Mouse (Mus musculus): ENCODE results near the gene BC004004. TPM values are rescaled to one million over a fixed set of nuclear protein-coding genes. Genes with fewer than 3 reads are reported as not detected.

BC004004 gene
- polyA plus RNA-seq, 1 experiment = 36.5 TPM

DNA sequence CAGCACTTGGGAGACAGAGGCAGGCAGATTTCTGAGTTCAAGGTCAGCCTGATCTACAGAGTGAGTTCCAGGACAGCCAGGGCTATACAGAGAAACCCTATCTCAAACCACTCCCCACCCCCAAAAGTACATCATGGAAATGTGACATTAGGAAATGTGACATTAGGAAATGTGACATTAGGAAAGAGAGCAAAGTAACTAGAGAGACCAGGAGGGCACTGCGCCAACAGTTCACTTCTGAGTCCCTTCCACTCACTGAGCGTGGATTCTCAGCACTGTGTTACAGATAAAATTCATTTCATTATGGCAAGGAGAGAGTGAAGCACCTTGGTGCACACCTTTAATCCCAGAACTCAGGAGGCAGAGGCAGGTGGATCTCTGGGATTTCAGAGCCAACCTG is 9.7 kb upstream of the BC004004 start:
- Histone ChIP-seq H3K27ac (ENCODE audit: insufficient read depth, low read length) (no peak overlapping the region), H3K4me3 (ENCODE audit: extremely low read depth, insufficient read depth, insufficient read length) (no peak overlapping the region), H3K4me1 (ENCODE audit: control insufficient read depth, insufficient read depth, insufficient read length) (peaks cover 12% of the 10 kb centered on the region; the same call in 1 of the 2 replicates), H3K36me3 (ENCODE audit: control insufficient read depth, insufficient read depth, low read length) (peaks cover 20% of the 10 kb centered on the region; the same call in 1 of the 2 replicates), H3K27me3 (ENCODE audit: control insufficient read depth, insufficient read depth, low read length) (no peaks in the 10 kb centered on the region)
- 96% methylated on average over 2 of the region's 2 CpGs for WGBS
- TF ChIP-seq POLR2A (IDR thresholded peaks at IDR 0.05; ENCODE audit: low read depth, low read length) (no peak), CTCF (IDR thresholded peaks at IDR 0.05; ENCODE audit: extremely low read depth, insufficient read depth, insufficient read length, insufficient replicate concordance) (no peak)
- DNase-seq (ENCODE audit: low read depth in 1 of 2, low spot score in 2 of 2) = no peak

DNA sequence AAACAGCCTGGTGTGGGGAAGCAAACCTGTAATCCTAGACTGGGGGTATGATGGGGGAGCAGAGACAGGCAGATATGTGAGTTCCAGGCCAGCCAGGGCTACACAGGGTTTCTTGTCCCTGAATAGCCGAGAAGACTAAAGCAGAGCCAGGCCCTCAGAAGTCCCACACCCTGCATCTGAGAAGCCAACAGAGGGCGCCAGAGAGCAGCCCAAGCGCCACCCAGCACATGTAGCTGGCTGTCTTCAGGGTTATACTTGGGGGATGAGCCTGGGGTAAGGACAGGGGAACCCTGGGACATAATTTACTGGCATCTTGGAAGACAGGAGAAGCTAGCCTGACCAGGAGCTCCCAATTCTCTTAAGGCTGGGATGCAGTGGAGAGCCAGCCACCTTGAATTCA is 9.1 kb upstream of the BC004004 start:
- peak; percentile 62 to 73 for DNase-seq (ENCODE audit: low read depth in 1 of 2, low spot score in 2 of 2)
- 7% methylated on average over 3 of the region's 3 CpGs for WGBS
- Histone ChIP-seq H3K4me1 (ENCODE audit: control insufficient read depth, insufficient read depth, insufficient read length) (peaks cover 14% of the 10 kb centered on the region; the same call in 1 of the 2 replicates), H3K27ac (ENCODE audit: insufficient read depth, low read length) (no peak overlapping the region), H3K27me3 (ENCODE audit: control insufficient read depth, insufficient read depth, low read length) (no peaks in the 10 kb centered on the region), H3K36me3 (ENCODE audit: control insufficient read depth, insufficient read depth, low read length) (peaks cover 20% of the 10 kb centered on the region; the same call in 1 of the 2 replicates), H3K4me3 (ENCODE audit: extremely low read depth, insufficient read depth, insufficient read length) (no peak overlapping the region)
- TF ChIP-seq POLR2A (IDR thresholded peaks at IDR 0.05; ENCODE audit: low read depth, low read length) (no peak), CTCF (IDR thresholded peaks at IDR 0.05; ENCODE audit: extremely low read depth, insufficient read depth, insufficient read length, insufficient replicate concordance) (peak; percentile 99)

DNA sequence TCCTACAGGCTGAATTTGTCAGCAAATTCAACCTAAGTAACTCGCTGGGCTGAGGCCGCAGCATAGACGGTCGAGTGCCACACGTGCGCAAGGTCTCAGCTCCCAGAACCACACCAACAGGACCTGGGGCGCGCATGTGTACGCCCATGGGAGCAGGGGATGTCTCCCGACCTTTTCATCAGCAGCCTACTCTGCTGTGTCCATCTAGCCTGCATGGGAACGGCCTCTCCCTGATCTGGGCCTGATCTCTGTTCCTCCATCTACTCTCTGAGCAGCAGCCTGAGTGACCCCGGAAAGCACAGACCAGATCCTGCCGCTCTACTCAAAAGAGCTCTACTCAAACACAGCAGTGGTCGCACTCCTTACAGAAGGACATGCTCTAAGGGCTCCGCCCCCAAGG is 8.1 kb upstream of the BC004004 start:
- Histone ChIP-seq H3K27me3 (ENCODE audit: control insufficient read depth, insufficient read depth, low read length) (no peaks in the 10 kb centered on the region), H3K36me3 (ENCODE audit: control insufficient read depth, insufficient read depth, low read length) (peaks cover 20% of the 10 kb centered on the region; the same call in 1 of the 2 replicates), H3K4me1 (ENCODE audit: control insufficient read depth, insufficient read depth, insufficient read length) (peaks cover 16% of the 10 kb centered on the region; the same call in 1 of the 2 replicates), H3K27ac (ENCODE audit: insufficient read depth, low read length) (no peak overlapping the region), H3K4me3 (ENCODE audit: extremely low read depth, insufficient read depth, insufficient read length) (no peak overlapping the region)
- 93% methylated on average over 15 of the region's 15 CpGs for WGBS
- no peak for DNase-seq (ENCODE audit: low read depth in 1 of 2, low spot score in 2 of 2)
- TF ChIP-seq CTCF (IDR thresholded peaks at IDR 0.05; ENCODE audit: extremely low read depth, insufficient read depth, insufficient read length, insufficient replicate concordance) = no peak
- TF ChIP-seq POLR2A (IDR thresholded peaks at IDR 0.05; ENCODE audit: low read depth, low read length) = no peak

DNA sequence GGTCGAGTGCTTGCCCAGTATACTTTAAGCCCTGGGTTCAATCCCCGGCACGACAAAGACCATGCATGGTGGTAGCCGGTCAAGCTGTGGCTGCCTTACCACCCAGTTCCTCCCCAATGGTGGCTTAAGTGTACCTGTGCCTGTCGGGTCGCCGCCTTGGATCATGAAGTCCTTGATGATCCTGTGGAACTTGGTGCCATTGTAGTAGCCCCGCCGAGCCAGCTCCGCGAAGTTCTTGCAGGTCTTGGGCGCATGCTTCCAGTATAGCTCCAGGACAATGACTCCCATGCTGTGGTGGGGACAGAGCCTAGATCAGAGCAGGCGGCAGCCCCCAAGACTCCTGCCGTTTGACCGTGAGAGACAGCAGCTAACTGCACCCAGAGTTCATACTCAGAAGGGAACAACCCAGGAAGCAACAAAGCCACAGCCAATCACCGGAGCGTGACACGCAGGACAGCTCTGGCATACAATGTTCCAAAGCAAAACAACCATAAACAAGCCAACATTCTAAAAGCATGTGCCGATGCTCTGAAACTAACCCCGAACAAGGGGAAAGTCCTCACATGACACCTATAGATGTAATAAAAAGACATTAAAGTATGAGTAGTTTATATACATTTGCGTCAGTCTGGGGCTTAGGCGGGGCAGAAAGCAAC is 6.9 kb upstream of the BC004004 start:
- Histone ChIP-seq H3K4me3 (ENCODE audit: extremely low read depth, insufficient read depth, insufficient read length) (peak overlapping the region; percentile 42; the same call in 1 of the 2 replicates), H3K36me3 (ENCODE audit: control insufficient read depth, insufficient read depth, low read length) (peaks cover 17% of the 10 kb centered on the region; the same call in 1 of the 2 replicates), H3K4me1 (ENCODE audit: control insufficient read depth, insufficient read depth, insufficient read length) (peaks cover 16% of the 10 kb centered on the region; the same call in 1 of the 2 replicates), H3K27me3 (ENCODE audit: control insufficient read depth, insufficient read depth, low read length) (no peaks in the 10 kb centered on the region), H3K27ac (ENCODE audit: insufficient read depth, low read length) (peak overlapping the region; percentile 43)
- 55% methylated on average over 22 of the region's 22 CpGs for WGBS
- no peak for TF ChIP-seq POLR2A (IDR thresholded peaks at IDR 0.05; ENCODE audit: low read depth, low read length)
- TF ChIP-seq CTCF (IDR thresholded peaks at IDR 0.05; ENCODE audit: extremely low read depth, insufficient read depth, insufficient read length, insufficient replicate concordance) = no peak
- DNase-seq (ENCODE audit: low read depth in 1 of 2, low spot score in 2 of 2) = peak in 1 of 2 experiments; percentile 32

DNA sequence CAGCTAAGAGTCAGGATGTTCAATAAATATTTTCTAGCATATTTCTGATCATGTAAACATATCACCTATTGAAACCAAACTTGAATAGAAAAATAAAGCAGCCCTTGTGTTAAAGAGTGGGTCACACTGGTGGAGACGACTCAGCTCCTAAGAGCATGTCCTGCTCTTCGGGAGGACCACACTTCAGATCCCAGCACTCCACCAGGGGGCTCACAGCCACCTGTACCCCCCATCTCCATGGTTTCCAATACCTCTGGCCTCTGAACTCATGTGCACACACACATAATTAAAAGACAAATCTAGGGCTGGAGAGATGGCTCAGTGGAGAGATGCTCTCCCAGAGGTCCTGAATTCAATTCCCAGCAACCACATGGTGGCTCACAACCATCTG is 6.3 kb upstream of the BC004004 start:
- no peak for TF ChIP-seq CTCF (IDR thresholded peaks at IDR 0.05; ENCODE audit: extremely low read depth, insufficient read depth, insufficient read length, insufficient replicate concordance)
- no peak for TF ChIP-seq POLR2A (IDR thresholded peaks at IDR 0.05; ENCODE audit: low read depth, low read length)
- Histone ChIP-seq H3K4me3 (ENCODE audit: extremely low read depth, insufficient read depth, insufficient read length) (no peak overlapping the region), H3K27ac (ENCODE audit: insufficient read depth, low read length) (no peak overlapping the region), H3K36me3 (ENCODE audit: control insufficient read depth, insufficient read depth, low read length) (peaks cover 14% of the 10 kb centered on the region; the same call in 1 of the 2 replicates), H3K27me3 (ENCODE audit: control insufficient read depth, insufficient read depth, low read length) (no peaks in the 10 kb centered on the region), H3K4me1 (ENCODE audit: control insufficient read depth, insufficient read depth, insufficient read length) (peaks cover 16% of the 10 kb centered on the region; the same call in 1 of the 2 replicates)
- WGBS = 15% methylated on average over 2 of the region's 2 CpGs
- no peak for DNase-seq (ENCODE audit: low read depth in 1 of 2, low spot score in 2 of 2)

DNA sequence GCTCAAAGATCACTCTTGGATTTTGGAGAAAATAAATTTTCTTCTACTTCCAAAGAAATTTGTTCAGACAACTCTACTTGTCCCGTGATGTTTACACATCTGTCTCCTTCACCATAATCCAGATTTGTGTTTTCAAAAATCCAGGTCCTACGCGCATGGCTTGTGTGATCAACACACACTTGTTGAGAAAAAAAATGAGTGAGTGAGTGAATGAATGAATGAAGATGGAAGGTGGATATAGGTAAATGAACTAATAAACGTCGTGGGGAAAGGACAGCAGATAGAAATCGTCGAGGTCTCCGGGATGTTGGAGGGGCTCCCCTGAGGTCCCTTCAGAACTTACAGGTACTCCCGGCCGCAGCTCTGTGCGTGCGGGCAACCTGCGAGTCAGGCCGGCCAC is 5.2 kb upstream of the BC004004 start:
- no peaks in the 10 kb centered on the region for H3K27me3 ChIP-seq (ENCODE audit: control insufficient read depth, insufficient read depth, low read length)
- H3K36me3 ChIP-seq (ENCODE audit: control insufficient read depth, insufficient read depth, low read length) = peaks cover 8% of the 10 kb centered on the region; the same call in 1 of the 2 replicates
- peak overlapping the region; percentile 76 for H3K4me3 ChIP-seq (ENCODE audit: extremely low read depth, insufficient read depth, insufficient read length)
- peak overlapping the region; percentile 86; the same call in 1 of the 2 replicates for H3K27ac ChIP-seq (ENCODE audit: insufficient read depth, low read length)
- no peak for TF ChIP-seq CTCF (IDR thresholded peaks at IDR 0.05; ENCODE audit: extremely low read depth, insufficient read depth, insufficient read length, insufficient replicate concordance)
- TF ChIP-seq POLR2A (IDR thresholded peaks at IDR 0.05; ENCODE audit: low read depth, low read length) = no peak
- WGBS = under 1% methylated on average over 14 of the region's 14 CpGs
- DNase-seq (ENCODE audit: low read depth in 1 of 2, low spot score in 2 of 2) = no peak
- H3K4me1 ChIP-seq (ENCODE audit: control insufficient read depth, insufficient read depth, insufficient read length) = peaks cover 16% of the 10 kb centered on the region; the same call in 1 of the 2 replicates
